Comparison of ENCODE assay signal across 25 mouse cellular contexts in the genomic region with DNA sequence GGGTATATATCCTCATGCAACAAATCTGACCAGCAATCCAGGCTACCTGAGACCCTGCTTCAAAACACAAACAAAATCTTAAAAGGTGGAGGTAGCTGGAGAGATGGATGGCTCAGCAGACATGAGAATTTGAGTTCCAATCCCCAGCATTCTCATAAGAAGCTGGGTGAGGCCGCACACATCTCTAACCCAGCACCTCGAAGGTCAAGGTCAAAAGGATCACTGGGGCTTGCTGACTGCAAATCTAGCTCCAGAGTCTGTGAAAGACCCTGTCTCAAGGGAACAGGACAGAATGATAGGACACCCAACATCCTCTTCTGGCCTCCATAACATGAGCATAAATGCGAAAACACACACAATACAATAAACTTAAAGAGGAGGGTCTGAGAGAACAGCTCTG.
"Had no signal": no experiment of that assay in that cellular context is flagged by ENCODE, and none has a peak within 500 bp of the region (broad histone marks: within the 10 kb centered on the region; RNA-seq: fewer than 3 reads in every experiment).

No protein-coding gene starts in this region.

- H3K27ac ChIP-seq: gastrocnemius, adult 2 months; heart, embryonic 10.5 days; hindbrain, embryonic 13.5 days; hindbrain, embryonic 15.5 days; hindbrain, postnatal 0 days; kidney, embryonic 15.5 days; kidney, postnatal 0 days; layer of hippocampus, adult 2 months; left cerebral cortex, adult 2 months; liver, embryonic 13.5 days; liver, embryonic 15.5 days had no signal

- H3K4me2 ChIP-seq: heart, embryonic 12.5 days; hindbrain, embryonic 13.5 days; hindbrain, embryonic 15.5 days; kidney, embryonic 15.5 days; liver, embryonic 11.5 days; liver, embryonic 13.5 days; liver, embryonic 15.5 days had no signal

- H3K4me1 ChIP-seq: heart, embryonic 12.5 days; hindbrain, embryonic 13.5 days; hindbrain, embryonic 15.5 days; kidney, embryonic 15.5 days; liver, embryonic 13.5 days; liver, embryonic 15.5 days had no signal

- DNase-seq: gastrocnemius, adult 2 months; gastrocnemius, postnatal 10 days; gastrocnemius, postnatal 36 days; heart, adult 18-20 months; heart, postnatal 10 days; heart, postnatal 36 days; kidney, adult 18-20 months; kidney, adult 9 months; kidney, postnatal 25 days; kidney, postnatal 4 days; liver; liver, embryonic 13.5 days; liver, postnatal 0 days had no signal

- H3K27me3 ChIP-seq: heart, embryonic 12.5 days; hindbrain, embryonic 13.5 days; hindbrain, embryonic 15.5 days; kidney, embryonic 15.5 days; liver, embryonic 13.5 days; liver, embryonic 15.5 days had no signal

- H3K9ac ChIP-seq: heart, embryonic 12.5 days; hindbrain, embryonic 13.5 days; hindbrain, embryonic 15.5 days; kidney, embryonic 15.5 days; liver, embryonic 13.5 days; liver, embryonic 15.5 days; liver, postnatal 0 days had no signal

- ATAC-seq: hindbrain, postnatal 0 days; intestine, postnatal 0 days; liver, postnatal 0 days had no signal

- H3K36me3 ChIP-seq: liver, embryonic 15.5 days had no signal

- H3K9me3 ChIP-seq: heart, embryonic 10.5 days; hindbrain, embryonic 13.5 days; hindbrain, embryonic 15.5 days; liver, embryonic 13.5 days; liver, embryonic 15.5 days had no signal

- H3K4me3 ChIP-seq: gastrocnemius, adult 2 months; heart, embryonic 10.5 days; heart, embryonic 12.5 days; hindbrain, embryonic 13.5 days; hindbrain, embryonic 15.5 days; kidney, embryonic 15.5 days; layer of hippocampus, adult 2 months; left cerebral cortex, adult 2 months; liver, embryonic 13.5 days; liver, embryonic 15.5 days had no signal
